Mouse (Mus musculus) gonadal fat pad, adult 2 months (tissue): Measurements from ENCODE around the gene S1pr1. TPM values are rescaled to one million over a fixed set of nuclear protein-coding genes. Genes with fewer than 3 reads are reported as not detected.

Experiments used
- DNase-seq: peaks from one replicate; pipeline ENCODE4 v3.0.0-alpha.2; 2012; ENCODE audit warnings: low read depth
- polyA plus RNA-seq: library from polyadenylated mRNA; depleted of rRNA; stranded (reverse); fragments of >200 nt; gene quantifications from 2 replicates; pipeline ENCODE4 v1.2.3, GENCODE M21; 2012; rRNA removed

Gene S1pr1
- polyA plus RNA-seq = 51.6 and 66.1 TPM in 2 replicates

DNA sequence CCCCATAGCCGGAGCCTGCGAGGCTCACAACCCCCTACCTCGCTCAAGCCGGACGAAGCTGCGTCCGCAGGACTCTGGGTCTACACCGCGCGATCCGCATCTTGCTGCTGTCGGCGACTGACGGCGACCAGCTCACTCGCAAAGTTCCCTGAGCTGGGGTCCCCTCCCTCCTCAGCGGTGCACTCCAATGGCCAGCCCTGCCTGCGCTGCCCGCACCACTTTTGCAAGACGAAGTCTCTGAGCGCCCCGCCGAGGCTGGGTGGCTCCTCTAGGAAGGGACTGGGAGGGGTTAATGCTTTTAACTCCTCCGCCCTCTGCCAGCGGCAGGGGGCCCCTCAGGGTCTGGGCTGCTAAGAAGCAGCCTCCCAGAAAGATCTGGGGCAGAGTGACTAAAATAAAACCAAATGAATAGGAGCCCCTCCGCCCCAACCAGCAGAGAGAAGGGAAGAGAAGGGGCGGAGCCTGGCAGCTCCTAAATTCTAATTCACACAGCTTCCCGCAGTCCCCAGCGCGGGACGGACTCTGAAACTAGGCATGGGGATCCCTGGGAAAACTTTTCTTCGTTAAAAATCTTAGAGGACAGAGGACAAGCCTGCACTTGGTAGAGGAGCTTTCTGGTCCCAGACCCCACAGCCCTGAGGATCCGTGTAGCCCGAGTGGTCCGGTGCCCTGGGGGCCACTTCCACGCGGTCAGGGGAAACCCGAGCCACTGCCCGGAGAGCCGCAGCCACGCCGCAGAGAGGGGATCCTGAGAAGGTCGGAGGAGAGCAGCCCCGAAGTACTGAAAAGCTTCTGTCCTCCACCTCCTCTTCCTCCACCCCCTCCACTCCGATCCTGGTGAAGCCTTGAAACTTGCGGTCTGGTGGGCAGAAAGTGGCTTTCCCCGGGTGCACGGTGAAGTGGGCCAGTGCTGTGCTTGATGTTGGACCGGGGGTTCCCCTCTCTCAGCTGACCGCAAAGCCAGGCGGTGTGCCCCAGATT lies at the start of gene S1pr1:
S1pr1 (minus strand) TSS at position 402 of the 981 bp plus-strand sequence.
- no peak for DNase-seq

DNA sequence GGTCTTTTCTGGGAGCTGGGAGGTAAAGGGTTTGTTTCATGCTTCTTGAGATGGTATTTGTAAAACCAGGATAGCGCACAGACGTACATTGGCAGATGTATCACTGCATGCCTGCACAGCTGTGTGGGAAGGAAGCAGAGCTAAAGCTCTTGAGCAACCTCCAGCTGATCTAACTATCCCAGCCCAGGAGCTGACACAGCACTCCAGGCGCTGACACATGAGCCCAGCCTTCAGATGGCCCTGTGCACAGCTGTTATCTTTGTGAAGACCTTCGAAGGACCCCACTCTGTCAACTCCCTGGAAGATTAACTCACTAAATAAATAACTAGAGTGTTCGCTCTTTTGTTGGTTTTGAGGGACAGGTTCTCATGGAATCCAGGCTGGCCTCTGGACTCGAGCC lies 48.4 kb upstream of the S1pr1 start:
- no peak for DNase-seq

DNA sequence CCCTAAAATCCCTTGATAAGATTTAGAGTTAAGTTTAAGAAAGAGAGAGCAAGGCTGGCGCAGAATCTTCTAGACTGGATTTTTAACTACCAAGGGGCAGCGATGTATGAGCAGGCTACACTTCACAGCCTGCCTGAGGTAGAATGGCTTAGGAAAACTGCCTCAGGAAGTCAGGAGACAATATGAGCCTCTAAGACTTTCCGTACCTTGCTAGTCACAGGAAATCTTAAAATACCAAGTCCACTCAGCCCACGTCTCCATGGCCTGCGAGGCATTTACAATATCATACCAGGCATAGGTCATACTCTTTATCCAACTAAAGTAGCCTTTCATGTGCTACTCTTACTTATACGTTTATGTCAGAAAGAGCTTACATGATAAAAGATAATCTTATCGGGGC lies 48.0 kb upstream of the S1pr1 start:
- no peak for DNase-seq

DNA sequence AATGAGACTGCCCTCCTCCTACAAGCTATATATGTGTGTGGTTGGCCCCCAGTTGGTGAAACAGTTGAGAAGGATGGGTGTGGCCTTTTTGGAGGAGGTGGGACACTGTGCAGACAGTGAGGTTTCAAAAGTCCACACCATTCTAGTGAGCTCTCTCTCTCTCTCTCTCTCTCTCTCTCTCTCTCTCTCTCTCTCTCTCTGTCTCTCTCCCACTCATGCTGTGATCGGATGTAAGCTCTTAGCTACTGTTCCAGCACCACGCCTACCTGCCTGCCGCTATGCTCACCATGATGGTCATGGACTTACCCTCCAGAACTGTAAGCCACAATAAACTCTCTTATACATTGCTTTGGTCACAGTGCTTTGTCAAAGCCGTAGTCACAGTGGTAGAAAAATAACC lies 44.8 kb upstream of the S1pr1 start:
- DNase-seq = no peak

DNA sequence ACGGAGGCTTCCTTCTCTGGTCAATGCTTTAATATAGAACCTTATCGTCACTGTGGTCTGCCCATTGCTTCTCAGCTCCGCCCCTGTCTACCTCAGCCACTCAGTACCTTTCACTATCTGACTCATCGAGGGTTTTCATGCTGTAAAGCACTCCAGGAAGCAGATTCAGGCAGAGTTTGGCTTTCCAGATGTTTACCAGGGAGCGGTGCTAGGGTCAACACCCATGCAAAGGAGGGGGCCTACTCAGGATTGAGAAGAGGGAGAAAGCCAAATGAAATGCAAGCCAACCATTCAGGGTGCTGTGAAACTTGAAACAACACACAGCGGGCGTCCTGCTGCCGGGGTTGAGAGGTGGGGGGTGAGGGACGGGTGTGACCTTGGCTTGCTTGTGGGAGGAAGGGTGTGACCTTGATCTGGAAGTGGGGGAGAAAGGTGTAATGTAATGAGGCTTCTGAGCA lies 43.6 kb upstream of the S1pr1 start:
- DNase-seq = no peak

DNA sequence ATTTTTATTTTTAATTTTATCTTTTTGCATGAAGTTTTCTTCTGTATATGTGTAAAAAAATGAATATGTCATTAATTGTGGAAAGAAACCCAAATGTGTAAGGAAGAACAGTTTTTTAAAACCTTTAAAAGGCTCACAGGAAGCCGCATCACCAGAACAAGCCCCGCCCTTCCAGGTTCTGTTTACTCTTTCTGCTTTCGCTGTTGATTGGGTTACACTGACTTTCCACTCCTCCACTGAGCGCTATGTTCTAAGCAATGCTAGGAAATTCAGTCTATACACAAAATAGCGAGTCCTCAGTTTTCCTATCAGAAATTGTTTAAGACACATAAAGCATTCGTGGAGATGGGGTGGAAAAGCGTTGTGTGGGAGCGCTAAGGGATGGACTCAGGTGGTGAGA lies 39.6 kb upstream of the S1pr1 start:
- no peak for DNase-seq

DNA sequence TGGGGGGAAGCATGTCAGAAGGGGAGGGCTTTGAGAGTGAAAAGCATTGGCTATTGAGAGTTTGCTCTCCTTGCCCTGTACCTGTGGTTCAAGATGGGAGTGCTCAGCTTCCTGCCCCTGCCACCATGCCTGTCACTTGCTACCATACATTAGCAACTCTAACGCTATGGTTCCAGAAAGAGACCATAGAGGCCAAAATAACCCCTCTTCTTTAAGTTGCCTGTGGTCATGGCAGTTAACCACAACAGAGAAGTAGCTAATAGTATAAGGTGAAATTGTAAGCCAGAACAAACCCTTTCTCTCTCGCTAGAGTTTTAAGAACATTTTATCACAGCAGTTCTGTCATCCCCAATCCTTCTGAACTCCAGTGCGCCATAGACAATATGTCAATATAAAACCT lies 35.5 kb upstream of the S1pr1 start:
- DNase-seq = no peak

DNA sequence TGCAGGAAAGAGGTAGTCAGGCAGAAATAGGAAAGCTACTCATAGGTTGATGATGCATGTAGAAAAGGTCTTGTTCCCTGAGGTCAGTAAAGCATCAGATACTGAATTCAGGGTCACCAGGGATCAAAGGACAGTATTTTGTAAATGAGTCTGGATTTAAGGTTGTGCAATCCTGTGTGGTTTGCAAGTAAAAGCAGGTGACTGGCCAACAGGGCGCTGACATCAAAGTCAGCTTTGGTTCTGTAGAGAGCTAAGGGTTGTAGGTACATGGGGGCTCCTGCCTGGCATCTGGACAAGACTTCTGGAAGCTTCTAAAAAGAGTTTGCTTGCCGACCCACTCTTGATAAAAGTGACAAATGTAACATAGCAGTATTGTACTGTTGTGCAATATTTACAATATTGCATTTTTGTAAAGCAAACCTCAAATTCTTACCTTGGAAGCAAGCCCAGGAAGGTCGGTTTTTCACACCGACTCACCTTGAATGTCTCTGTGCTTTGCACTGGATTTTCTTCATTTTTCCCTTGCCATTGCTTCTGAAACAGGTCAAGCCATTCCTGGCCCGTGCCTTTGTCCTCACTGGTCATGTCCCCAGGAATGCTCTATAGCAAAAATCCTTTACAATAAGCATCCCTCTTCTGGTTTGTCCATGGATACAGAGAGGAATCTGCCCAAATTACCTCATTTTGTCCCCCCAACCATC lies 33.6 kb upstream of the S1pr1 start:
- no peak for DNase-seq

DNA sequence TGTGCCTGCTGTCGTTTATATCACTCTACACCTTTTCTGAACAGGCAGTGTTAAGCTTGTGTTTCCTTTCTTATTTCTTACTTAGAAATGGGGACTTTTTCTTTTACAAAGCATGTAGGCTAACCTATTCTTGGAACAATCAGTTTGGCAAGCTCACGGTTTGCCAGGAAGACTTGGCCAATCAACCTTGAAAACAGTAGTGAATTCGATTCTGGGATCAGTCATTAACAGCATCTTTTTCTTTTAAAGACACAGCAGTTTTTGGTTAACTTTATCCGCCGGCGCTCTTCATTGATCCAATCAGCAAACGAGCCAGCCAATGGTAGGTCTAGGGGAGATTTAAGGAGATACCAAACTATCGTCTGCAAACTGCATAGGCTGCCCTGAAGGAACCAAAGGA lies 31.6 kb upstream of the S1pr1 start:
- DNase-seq = no peak

DNA sequence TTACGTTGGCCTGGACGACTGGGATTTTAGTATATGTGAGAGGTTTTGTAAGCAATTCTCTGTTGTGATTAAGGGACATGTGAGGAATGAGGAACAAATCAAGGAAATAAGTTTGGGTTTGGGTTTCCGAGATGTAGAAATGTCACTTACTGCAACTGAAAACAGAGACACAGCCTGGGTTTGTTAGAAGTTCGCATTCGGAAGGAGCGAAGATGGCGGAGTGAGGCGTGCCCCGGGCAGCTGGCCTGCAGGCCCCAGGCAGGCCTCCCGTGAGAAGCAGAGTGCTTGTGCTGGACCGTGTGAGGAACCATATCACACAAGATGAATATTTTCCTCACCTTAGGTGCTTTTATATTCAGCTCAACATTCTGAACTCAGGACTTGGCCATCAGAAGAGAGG lies 30.2 kb upstream of the S1pr1 start:
- no peak for DNase-seq

DNA sequence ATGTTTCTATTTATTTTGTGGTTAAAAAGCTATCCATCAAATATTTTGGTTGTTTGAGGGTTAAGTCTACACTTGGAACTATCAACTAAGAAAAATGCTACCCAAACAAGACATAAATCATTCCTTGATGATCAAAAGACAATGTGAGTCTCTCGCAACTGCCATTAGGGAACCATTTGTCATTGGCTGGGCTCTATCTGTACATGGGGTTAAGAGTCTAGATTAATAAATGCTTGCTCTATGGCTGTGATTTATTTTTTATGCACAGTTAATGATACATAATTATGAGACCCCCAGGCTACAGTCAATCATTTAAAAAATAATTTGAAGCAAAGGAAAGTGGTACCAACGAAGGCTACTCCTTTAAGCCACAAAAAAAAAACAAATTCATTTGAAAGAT lies 23.7 kb upstream of the S1pr1 start:
- DNase-seq = no peak

DNA sequence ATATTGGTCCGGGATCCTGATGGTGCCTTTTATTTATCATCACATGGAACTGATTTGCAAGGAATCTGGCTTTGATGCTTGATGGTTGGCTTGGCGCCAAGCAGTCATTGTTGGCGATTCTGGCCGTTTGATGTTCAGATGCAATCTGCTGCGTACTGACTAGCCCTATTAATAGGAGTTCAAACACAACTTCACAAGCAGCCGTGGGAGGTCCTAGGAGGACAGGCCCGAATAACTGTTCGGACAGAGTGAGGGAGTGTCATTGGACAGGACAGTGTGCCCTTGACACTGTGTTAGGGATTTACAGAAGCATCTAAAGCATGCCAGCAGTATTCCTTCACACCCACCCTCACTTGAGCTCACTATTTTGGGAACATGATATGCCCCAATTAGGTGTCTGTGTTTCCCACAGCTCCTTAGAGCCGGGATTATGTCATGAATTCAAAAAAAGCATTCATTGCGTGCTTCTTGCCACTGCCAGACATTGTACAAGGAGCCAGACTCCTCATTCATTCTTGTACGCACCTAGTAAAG lies 23.0 kb upstream of the S1pr1 start:
- DNase-seq = no peak

DNA sequence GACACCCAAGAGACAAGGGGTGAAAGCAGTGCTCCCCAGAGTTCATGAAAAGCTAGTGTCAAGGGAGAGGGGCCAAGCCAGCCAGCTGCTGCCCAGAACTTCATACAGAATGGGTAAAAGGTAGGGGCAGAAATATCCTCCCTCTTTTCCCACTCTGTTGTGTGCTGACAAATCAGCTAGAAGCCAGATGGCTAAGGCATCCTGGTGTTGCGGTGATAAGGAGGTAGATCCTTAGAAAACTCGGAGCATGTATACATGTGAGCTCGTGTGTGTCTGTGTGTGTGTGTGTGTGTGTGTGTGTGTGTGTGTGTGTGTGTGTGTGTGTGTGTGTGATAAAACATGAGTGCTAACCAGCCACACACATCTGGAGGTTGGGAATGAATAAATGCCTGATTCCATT lies 20.7 kb upstream of the S1pr1 start:
- no peak for DNase-seq

DNA sequence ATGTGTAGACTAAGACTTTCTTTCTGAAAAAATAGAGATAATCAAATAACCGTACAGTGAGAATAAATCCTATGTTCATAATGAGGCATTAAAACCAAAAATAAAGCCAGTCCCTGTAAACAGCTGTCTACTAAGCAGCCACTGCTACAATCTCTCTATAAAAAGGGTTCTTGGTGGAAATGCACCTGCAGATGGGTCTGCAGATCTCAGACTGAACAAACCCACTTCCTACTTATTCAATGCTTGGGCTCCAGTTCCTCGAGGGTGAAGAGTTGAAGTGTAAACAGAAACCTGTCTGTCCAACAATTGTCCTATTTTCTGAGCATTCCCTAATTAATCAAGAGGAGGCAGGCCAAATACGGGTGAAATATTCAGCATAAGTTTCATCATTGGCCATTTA lies 20.0 kb upstream of the S1pr1 start:
- no peak for DNase-seq

DNA sequence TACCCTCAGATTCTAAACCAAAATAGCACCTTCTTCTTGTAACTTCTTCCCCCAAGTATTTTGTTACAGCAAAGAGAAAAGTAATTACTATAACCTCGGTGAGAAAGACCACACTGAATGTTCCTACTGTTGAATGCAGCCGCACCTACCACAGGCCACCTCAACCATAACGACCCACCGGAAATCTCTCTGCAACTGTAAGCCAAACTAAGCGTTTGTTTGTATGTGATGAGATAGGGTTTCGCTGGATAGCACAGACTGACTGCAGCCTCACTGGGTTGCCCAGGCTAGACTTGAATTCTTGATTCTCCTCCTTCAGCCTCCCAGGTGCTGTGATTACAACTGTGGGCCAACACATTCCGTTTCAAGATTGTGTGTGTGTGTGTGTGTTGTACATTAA lies 15.5 kb upstream of the S1pr1 start:
- DNase-seq = no peak

DNA sequence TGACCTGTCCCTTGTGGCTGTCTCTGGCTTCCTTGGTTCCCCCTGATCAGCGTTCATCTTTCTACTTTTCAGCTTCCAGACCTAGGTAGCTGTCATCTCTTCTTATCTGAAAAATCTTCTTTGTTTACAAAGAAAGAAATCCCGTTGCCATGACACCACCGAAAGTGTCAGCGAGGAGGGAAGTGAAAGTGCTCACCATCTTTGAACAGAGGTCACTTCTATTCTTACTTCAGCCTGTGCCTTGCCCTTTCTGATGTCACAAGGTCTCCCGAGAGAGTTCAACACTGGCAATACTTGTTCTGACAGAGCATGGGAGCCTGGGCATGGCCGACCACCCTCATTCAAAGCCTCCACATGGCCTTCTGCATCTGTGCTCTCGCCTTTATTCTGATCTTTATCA lies 14.3 kb upstream of the S1pr1 start:
- DNase-seq = no peak

DNA sequence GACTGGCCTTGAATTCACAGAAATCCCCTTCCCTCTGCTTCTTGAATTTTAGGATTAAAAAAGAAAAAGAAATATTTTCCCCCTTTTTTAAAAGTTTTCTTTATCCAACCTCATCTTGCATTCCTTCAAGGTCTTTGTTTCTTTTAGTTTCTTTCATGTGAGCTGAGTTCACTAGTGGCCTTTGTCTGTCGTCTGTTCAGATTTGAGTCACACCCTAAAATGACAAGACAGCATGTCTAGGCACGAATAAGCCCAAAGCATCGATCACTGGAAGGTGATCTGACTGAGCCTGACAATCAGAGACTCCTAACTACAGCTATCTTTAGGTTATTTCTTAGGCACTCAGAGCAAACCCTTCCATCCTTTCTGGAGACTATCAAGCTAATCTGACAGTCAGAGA lies 13.3 kb upstream of the S1pr1 start:
- DNase-seq = no peak

DNA sequence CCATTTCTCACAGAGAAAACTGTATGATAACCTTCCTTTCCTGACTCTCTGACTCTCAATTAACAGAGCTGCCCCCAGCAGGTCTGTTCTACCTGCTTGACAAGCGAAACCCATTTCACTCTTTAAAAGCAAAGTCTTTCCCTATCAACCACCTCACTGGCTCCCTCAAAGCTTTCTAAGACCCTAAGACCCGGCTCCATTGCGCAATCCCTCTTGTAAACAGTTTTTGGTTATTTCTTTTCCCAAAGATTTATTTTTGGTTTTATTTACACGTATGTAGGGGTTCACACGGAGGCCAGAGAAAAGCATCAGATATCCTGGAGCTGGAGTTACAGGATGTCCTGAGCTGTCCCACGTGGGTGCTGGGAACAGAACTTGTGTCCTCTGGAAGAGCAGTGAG lies 4.0 kb upstream of the S1pr1 start:
- DNase-seq = no peak

DNA sequence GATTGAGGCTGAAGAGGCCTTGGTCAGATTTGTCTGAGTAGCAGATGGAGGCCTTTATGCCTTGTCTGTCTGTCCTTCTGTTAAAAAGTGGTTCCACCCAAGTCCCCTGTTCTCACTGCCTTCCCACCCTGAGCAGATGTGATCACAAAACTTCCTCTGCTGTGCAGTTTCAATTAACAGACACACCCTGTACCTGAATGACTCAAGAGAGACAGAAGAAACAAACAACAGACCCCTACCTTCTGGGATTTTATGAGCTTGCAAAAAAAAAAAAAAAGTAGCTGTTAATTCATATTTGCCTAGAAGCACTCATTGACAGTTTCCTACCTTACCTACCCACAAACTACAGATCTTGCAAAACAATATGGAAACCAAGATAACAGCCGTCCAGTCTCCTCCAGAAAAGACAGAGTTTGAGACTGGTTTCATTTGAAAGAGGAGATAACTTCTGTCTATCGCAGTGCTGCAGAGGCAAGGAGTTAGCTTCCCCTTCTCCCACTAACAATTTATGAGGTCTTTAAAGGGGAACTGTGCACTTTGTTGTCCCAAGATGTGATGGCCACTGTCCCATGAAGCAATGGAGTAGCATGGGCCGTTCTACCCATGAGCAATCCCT lies 1.1 kb upstream of the S1pr1 start:
- DNase-seq = no peak

DNA sequence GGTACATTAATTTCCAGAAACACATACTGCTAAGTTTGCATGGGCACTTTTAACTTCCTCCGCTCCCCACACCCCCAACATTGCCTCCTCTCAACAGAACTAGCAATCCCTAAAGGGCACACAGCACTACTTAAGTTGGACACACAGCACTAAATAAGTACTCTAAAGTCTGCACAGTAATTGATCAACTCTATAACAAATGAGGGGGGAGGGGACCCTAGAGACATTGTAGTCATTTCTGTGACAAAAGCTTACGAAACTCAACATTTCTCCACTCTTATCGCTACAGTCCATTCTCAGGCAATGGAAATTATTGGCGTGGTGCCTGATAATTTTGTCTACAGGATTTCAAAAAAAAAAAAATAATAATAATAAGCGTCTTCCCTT lies 830 bp downstream of the S1pr1 start:
- no peak for DNase-seq

DNA sequence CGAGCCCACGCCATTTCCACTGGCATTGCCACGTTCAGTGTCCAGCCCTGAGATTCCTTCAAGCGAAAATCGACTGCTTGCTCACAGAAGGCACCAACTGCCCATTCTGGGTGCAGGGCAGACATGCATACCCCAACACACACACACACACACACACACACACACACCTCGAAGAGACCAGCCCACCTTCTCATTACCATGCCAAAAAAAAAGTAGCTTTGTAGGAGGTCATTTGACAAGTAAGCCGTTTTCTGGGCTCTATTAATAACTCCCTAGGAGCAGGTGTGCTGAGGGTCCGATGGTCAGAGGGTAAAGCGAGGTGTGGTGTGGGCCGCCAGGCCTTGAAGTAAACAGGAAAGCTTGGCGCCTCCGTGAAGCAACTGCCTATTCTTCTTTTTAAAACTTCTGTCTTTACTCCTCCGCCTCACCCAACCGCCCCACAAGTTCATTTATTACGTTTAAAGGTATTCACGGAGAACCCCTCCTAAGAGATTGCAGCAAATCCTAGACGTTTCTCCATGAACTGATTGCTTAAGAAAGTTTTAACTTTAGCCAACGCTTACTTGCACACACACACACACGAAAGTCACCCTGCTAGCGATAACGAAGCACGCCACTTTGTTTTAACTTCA lies 1.3 kb downstream of the S1pr1 start:
- no peak for DNase-seq

DNA sequence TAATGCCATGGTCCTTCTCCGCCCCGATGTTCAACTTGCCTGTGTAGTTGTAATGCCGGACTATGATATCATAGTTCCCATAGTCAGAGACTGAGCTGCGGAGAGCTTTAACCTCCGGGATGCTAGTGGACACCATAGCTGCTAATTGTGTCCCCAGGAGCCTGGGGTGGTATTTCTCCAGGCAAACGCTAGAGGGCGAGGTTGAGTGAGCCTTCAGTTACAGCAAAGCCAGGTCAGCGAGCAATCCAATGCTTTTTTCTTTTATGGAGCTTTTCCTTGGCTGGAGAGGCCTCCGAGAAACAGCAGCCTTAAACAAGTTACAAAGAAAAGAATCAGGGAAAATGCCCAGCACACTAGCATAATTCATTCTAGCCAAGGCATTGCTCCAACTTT lies 2.1 kb downstream of the S1pr1 start:
- DNase-seq = no peak
